Mouse (Mus musculus) kidney, adult 2 months (tissue): ENCODE measurements around the gene Dab2ip. TPM values are rescaled to one million over a fixed set of nuclear protein-coding genes. Genes with fewer than 3 reads are reported as not detected.

Experiments
- DNase-seq: peaks from one replicate; pipeline ENCODE4 v3.0.0; 2021
- H3K27ac ChIP-seq: fragments of 200-500 bp; 2 replicates; pipeline ENCODE4 v1.5.1; 2012; ENCODE audit warnings: low read depth, low read length, control low read depth, inconsistent platforms; ENCODE audit not compliant: insufficient read depth
- H3K27me3 ChIP-seq: fragments of 200-500 bp; replicated peaks from 2 replicates; pipeline ENCODE4 v1.6.1; 2012; ENCODE audit warnings: mild to moderate bottlenecking, moderate library complexity, low read length, inconsistent platforms; ENCODE audit not compliant: control insufficient read depth, insufficient read depth
- H3K36me3 ChIP-seq: fragments of 200-500 bp; 2 replicates; pipeline ENCODE4 v1.6.1; 2012; ENCODE audit warnings: mild to moderate bottlenecking, moderate library complexity, low read length, inconsistent platforms; ENCODE audit not compliant: control insufficient read depth, insufficient read depth
- H3K4me1 ChIP-seq: fragments of 200-500 bp; 2 replicates; pipeline ENCODE4 v1.6.1; 2011; ENCODE audit warnings: low read length; ENCODE audit not compliant: control insufficient read depth, insufficient read depth
- H3K4me3 ChIP-seq: fragments of 200-500 bp; 2 replicates; pipeline ENCODE4 v1.5.1; 2011; ENCODE audit warnings: mild to moderate bottlenecking, low read depth, low read length, control low read depth; ENCODE audit not compliant: insufficient read depth
- CTCF ChIP-seq: fragments of 200-500 bp; conservative IDR thresholded peaks from 2 replicates; pipeline ENCODE4 v1.5.1; 2011; ENCODE audit warnings: low read depth, mild to moderate bottlenecking, control low read depth, low read length, moderate library complexity, mixed read lengths; ENCODE audit not compliant: insufficient read depth, insufficient read length
- POLR2A ChIP-seq: fragments of 200-500 bp; IDR thresholded peaks from one replicate; pipeline ENCODE4 v1.6.1; 2011; ENCODE audit warnings: low read depth, low read length, control low read depth
- WGBS: fragments of 180-500 bp; shearing (Covaris S2); methylation state at CpG from one replicate; pipeline ENCODE4 v1.1.7; 2018; 5-methylcytosine and 5-hydroxymethylcytosine counted together
- polyA plus RNA-seq: library from polyadenylated mRNA; depleted of rRNA; stranded (reverse); fragments of >200 nt; gene quantifications from 2 replicates; pipeline ENCODE4 v1.2.3, GENCODE M21; 2012

The Dab2ip gene
- polyA plus RNA-seq, 1 experiment, result 32.9 TPM

DNA sequence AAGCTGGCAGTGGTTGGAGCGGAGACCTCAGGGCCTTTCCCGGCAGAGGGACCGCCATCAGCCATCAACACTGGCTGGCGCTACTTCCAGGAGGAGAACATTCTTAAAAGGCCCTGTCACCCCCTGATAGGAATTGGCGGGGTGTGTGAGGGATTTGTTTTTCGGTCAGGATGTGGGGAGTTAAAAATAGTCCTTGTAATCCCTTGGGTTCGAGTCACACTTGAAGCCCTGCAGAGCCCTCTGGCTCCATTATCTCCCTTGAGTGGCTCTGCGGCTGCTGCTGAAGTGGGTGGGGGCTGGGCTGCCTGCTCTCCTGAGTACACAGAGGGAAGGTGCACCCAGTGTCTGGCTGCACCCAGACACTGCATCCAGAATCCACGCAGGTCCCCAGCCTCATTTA lies 30.3 kb downstream of the Dab2ip start:
- H3K4me3 ChIP-seq, result no peak overlapping the region
- TF ChIP-seq CTCF (no peak), POLR2A (no peak)
- no peaks in the 10 kb centered on the region for H3K36me3 ChIP-seq
- H3K4me1 ChIP-seq, result peaks cover 24% of the 10 kb centered on the region
- H3K27me3 ChIP-seq, result no peaks in the 10 kb centered on the region
- no peak overlapping the region for H3K27ac ChIP-seq
- peak; percentile 60 for DNase-seq
- 57% methylated on average over 9 of the region's 9 CpGs for WGBS

DNA sequence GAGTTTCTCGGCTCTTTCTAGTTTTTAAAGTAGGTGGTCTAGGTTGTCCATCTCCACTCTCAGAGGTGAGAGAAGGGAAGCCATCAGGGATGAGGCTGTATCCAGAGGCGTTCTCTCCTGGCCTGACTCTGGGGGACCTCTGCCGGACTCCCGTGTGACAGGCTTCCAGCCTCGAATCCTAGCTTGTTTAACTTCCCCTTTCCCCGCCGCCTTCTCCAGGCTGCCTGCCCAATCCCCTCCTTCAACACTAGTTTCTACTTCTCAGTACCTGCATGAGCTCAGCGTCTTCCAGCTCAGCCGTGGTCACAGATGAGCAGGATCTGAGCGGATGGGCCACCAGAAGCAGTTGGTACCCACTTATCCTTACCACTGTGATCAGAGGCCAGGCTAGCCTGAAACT lies 31.3 kb downstream of the Dab2ip start:
- no peak for DNase-seq
- H3K4me1 ChIP-seq, result peaks cover 24% of the 10 kb centered on the region
- WGBS, result 77% methylated on average over 10 of the region's 10 CpGs
- 0 out of 2 replicates have a peak overlapping the region, but pooled peaks have one; percentile 4 for H3K27ac ChIP-seq
- TF ChIP-seq POLR2A (no peak), CTCF (no peak)
- no peaks in the 10 kb centered on the region for H3K27me3 ChIP-seq
- H3K4me3 ChIP-seq, result no peak overlapping the region
- H3K36me3 ChIP-seq, result no peaks in the 10 kb centered on the region

DNA sequence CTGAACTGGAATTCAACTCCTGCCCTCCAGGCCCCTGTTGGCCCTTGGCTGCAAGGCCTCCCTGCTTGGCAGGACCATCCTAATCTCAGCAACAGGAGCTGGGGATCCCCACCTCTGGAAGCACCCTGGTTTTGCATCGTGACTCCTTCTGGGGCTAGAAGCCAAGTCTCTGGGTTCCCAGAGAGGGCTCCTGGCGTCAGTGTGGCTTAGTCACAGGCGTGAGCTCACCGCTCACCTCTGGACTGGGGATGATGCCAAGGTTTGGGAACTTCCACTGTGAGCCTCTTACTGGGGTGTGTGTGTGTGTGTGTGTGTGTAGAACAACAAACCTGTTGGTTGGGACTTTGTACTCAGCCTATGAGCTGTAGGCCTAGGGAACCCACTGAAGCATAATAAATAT lies 31.7 kb downstream of the Dab2ip start:
- no peaks in the 10 kb centered on the region for H3K36me3 ChIP-seq
- H3K27me3 ChIP-seq, result no peaks in the 10 kb centered on the region
- WGBS, result 30% methylated on average over 4 of the region's 4 CpGs
- peak overlapping the region; percentile 4; the same call in 1 of the 2 replicates for H3K27ac ChIP-seq
- peaks cover 28% of the 10 kb centered on the region for H3K4me1 ChIP-seq
- no peak overlapping the region for H3K4me3 ChIP-seq
- no peak for TF ChIP-seq CTCF
- peak; percentile 95 for DNase-seq

DNA sequence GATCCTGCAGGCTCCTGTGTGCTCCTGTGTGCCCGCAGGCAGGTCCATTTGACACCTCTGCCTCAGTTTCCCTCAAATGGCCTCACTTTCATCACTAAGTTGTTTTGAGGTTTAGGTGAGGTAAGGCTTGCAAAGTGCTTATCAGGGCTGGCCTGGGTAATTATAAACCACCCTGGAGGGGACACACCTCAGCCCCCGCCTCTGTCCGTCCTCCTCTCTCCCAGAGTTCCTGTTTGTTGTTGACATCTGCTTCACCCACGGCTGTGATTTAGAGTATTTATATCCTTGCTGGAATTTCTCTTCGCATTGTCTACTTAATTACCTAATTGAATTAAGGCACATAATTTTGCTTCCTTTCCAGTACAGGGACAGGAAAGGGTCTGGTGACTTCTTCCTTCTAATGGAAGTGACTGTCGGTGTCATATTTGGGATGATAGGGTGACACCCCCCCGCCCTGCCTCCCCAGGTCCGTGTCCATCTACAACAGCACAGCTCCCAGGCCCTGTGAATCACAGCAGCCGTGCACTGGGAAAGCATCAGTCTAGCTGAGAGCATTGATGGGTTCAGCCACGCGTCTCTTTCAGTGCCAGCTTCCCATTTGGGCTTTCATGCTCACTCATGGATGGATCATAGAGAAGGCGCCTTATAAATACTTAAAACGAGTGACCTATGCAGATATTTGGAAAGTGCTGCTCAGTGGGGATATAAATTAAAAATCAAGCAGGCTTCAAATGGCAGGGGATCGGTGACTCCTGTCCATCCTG lies 34.1 kb downstream of the Dab2ip start:
- Histone ChIP-seq H3K27ac (no peak overlapping the region; the same call in 1 of the 2 replicates), H3K36me3 (no peaks in the 10 kb centered on the region), H3K4me1 (peaks cover 40% of the 10 kb centered on the region), H3K4me3 (no peak overlapping the region), H3K27me3 (no peaks in the 10 kb centered on the region)
- DNase-seq, result no peak
- TF ChIP-seq POLR2A (no peak), CTCF (no peak)
- 57% methylated on average over 14 of the region's 14 CpGs for WGBS

DNA sequence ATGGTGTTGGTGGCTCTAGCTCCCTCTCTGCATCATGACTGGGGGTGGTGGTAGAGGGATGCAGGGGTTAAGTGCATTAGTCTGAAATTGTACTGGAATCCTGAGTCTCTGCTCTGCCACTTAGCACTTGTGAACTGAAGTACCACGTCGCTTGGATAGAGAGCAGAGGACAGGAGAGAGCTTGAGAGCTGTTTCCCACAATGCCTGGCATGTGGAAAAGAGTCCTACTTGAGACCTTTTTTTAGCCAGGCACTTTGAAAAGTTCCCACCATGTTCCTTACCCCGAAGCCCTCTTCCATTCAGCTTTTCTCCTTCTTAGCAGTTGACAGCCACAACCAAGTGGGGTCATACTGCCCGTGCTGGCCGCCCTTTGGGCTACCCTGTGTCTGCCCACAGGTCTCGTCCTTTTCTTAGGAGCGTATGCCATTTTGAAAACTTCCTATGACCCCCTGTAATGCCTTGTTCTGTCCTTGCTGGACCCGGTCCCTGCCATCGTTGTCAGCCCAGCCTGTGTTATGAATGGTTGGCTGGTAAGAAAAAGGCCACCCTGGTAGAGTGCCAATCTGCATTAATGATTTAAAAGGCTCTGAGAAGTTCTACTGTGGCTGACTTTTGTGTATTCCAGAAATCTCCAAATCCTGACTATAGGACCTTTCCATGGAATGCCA lies 34.8 kb downstream of the Dab2ip start:
- DNase-seq, result peak; percentile 92
- no peaks in the 10 kb centered on the region for H3K27me3 ChIP-seq
- H3K27ac ChIP-seq, result peak overlapping the region; percentile 13; the same call in 1 of the 2 replicates
- 42% methylated on average over 9 of the region's 9 CpGs for WGBS
- no peak overlapping the region for H3K4me3 ChIP-seq
- TF ChIP-seq CTCF (no peak), POLR2A (no peak)
- H3K36me3 ChIP-seq, result no peaks in the 10 kb centered on the region
- peaks cover 40% of the 10 kb centered on the region for H3K4me1 ChIP-seq

DNA sequence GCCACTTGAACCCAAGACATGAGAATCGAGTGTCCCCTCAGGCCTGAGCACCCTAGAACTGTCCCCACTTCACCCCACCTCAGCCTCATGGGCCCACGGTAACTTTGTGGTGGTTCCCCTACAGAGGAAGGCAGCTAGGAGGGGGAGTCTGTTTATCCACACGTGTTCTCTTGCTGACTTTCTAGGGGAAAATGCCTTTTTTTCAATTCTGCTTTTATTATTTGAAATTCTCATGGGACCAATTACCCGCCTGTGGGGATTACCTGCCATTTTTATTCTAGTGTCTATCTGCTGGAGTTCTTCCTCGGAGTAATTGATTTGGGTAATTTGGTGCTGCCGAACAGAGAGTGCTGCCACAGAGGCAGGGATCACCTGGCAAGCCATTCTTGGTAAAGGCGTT lies 35.8 kb downstream of the Dab2ip start:
- WGBS, result 90% methylated on average over 7 of the region's 7 CpGs
- Histone ChIP-seq H3K4me3 (no peak overlapping the region), H3K4me1 (peaks cover 40% of the 10 kb centered on the region), H3K27ac (no peak overlapping the region), H3K36me3 (no peaks in the 10 kb centered on the region), H3K27me3 (no peaks in the 10 kb centered on the region)
- no peak for TF ChIP-seq POLR2A
- TF ChIP-seq CTCF, result no peak
- DNase-seq, result no peak

DNA sequence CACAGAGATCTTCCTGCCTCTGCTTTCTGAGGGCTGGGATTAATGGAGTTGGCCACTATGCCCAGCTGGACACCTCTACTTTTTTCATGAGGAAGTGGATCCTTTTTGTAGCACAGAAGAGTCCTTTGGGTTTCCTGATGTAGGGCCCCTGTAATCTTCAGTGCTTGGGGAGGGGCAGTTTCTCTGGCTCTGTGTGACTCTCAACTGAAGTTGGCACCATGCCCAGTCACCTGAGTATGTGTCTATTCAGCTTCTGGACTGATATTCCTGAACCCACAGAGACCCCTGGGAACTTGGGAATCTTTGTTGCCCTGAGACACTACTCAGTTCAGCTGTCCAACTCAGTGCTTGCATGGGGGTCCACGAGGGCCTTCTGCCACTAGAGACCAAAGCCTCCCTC lies 37.0 kb downstream of the Dab2ip start:
- peaks cover 35% of the 10 kb centered on the region for H3K4me1 ChIP-seq
- TF ChIP-seq CTCF (no peak), POLR2A (no peak)
- no peak overlapping the region for H3K4me3 ChIP-seq
- no peaks in the 10 kb centered on the region for H3K36me3 ChIP-seq
- H3K27ac ChIP-seq, result peak overlapping the region; percentile 41
- DNase-seq, result peak; percentile 69
- H3K27me3 ChIP-seq, result no peaks in the 10 kb centered on the region
- 67% methylated on average over 1 of the region's 1 CpGs for WGBS
